Mouse (Mus musculus): ENCODE measurements around the gene Arhgap24. TPM values are rescaled to one million over a fixed set of nuclear protein-coding genes. Genes with fewer than 3 reads are reported as not detected.

Gene Arhgap24
- polyA plus RNA-seq, 1 experiment from 2014 or later = 3.6 TPM

- no peak overlapping the region for H3K9ac ChIP-seq (ENCODE audit: low read depth, low read length)
- no peak overlapping the region for H3K4me2 ChIP-seq (ENCODE audit: low read depth, low read length)
- H3K4me3 ChIP-seq (ENCODE audit: low read depth, low read length) = no peak overlapping the region
- 65% methylated on average over 2 of the region's 2 CpGs for WGBS (ENCODE audit: insufficient replicate concordance)
- no peak overlapping the region for H3K27ac ChIP-seq (ENCODE audit: low read length)
- H3K9me3 ChIP-seq (replicated peaks; ENCODE audit: control insufficient read depth, low read length) = no peaks in the 10 kb centered on the region
- H3K27me3 ChIP-seq (ENCODE audit: control insufficient read depth, insufficient read depth, low read depth, low read length) = no peaks in the 10 kb centered on the region
- no peaks in the 10 kb centered on the region for H3K36me3 ChIP-seq (ENCODE audit: control insufficient read depth, insufficient read depth)
- H3K4me1 ChIP-seq (ENCODE audit: control insufficient read depth, low read depth, low read length) = no peaks in the 10 kb centered on the region
- ATAC-seq (ENCODE audit: low read depth) = no peak
Measured at GRCm38 (mm10) chr5:102455247-102455646, 25.9 kb upstream of the Arhgap24 start.

GRCm38 (mm10) chr5:102460452-102461197, 20.6 kb upstream of the Arhgap24 start:
- no peaks in the 10 kb centered on the region for H3K36me3 ChIP-seq (ENCODE audit: control insufficient read depth, insufficient read depth)
- no peak for ATAC-seq (ENCODE audit: low read depth)
- no peaks in the 10 kb centered on the region; the same call in 1 of the 2 replicates for H3K4me1 ChIP-seq (ENCODE audit: control insufficient read depth, low read depth, low read length)
- no peak overlapping the region for H3K27ac ChIP-seq (ENCODE audit: low read length)
- no peak overlapping the region for H3K9ac ChIP-seq (ENCODE audit: low read depth, low read length)
- 71% methylated on average over 12 of the region's 12 CpGs for WGBS (ENCODE audit: insufficient replicate concordance)
- H3K27me3 ChIP-seq (ENCODE audit: control insufficient read depth, insufficient read depth, low read depth, low read length) = no peaks in the 10 kb centered on the region
- H3K4me2 ChIP-seq (ENCODE audit: low read depth, low read length) = no peak overlapping the region
- H3K4me3 ChIP-seq (ENCODE audit: low read depth, low read length) = no peak overlapping the region
- H3K9me3 ChIP-seq (replicated peaks; ENCODE audit: control insufficient read depth, low read length) = no peaks in the 10 kb centered on the region

GRCm38 (mm10) chr5:102462948-102463347, 18.2 kb upstream of the Arhgap24 start:
- 46% methylated on average over 3 of the region's 3 CpGs for WGBS (ENCODE audit: insufficient replicate concordance)
- Histone ChIP-seq H3K4me2 (ENCODE audit: low read depth, low read length) (no peak overlapping the region), H3K9ac (ENCODE audit: low read depth, low read length) (no peak overlapping the region), H3K4me1 (ENCODE audit: control insufficient read depth, low read depth, low read length) (no peaks in the 10 kb centered on the region; the same call in 1 of the 2 replicates), H3K27me3 (ENCODE audit: control insufficient read depth, insufficient read depth, low read depth, low read length) (no peaks in the 10 kb centered on the region), H3K36me3 (ENCODE audit: control insufficient read depth, insufficient read depth) (no peaks in the 10 kb centered on the region), H3K9me3 (replicated peaks; ENCODE audit: control insufficient read depth, low read length) (no peaks in the 10 kb centered on the region), H3K4me3 (ENCODE audit: low read depth, low read length) (no peak overlapping the region), H3K27ac (ENCODE audit: low read length) (no peak overlapping the region)
- ATAC-seq (ENCODE audit: low read depth) = no peak

GRCm38 (mm10) chr5:102465372-102465771, 15.8 kb upstream of the Arhgap24 start:
- H3K4me3 ChIP-seq (ENCODE audit: low read depth, low read length) = no peak overlapping the region
- no peaks in the 10 kb centered on the region for H3K27me3 ChIP-seq (ENCODE audit: control insufficient read depth, insufficient read depth, low read depth, low read length)
- H3K9me3 ChIP-seq (replicated peaks; ENCODE audit: control insufficient read depth, low read length) = no peaks in the 10 kb centered on the region
- no peak overlapping the region for H3K9ac ChIP-seq (ENCODE audit: low read depth, low read length)
- H3K4me1 ChIP-seq (ENCODE audit: control insufficient read depth, low read depth, low read length) = no peaks in the 10 kb centered on the region; the same call in 1 of the 2 replicates
- H3K4me2 ChIP-seq (ENCODE audit: low read depth, low read length) = no peak overlapping the region
- ATAC-seq (ENCODE audit: low read depth) = no peak
- WGBS (ENCODE audit: insufficient replicate concordance) = 35% methylated on average over 2 of the region's 2 CpGs
- no peaks in the 10 kb centered on the region for H3K36me3 ChIP-seq (ENCODE audit: control insufficient read depth, insufficient read depth)
- no peak overlapping the region for H3K27ac ChIP-seq (ENCODE audit: low read length)

GRCm38 (mm10) chr5:102468292-102468691, 12.9 kb upstream of the Arhgap24 start:
- Histone ChIP-seq H3K4me1 (ENCODE audit: control insufficient read depth, low read depth, low read length) (no peaks in the 10 kb centered on the region; the same call in 1 of the 2 replicates), H3K36me3 (ENCODE audit: control insufficient read depth, insufficient read depth) (no peaks in the 10 kb centered on the region), H3K4me3 (ENCODE audit: low read depth, low read length) (no peak overlapping the region), H3K9me3 (replicated peaks; ENCODE audit: control insufficient read depth, low read length) (no peaks in the 10 kb centered on the region), H3K27ac (ENCODE audit: low read length) (no peak overlapping the region), H3K4me2 (ENCODE audit: low read depth, low read length) (no peak overlapping the region), H3K9ac (ENCODE audit: low read depth, low read length) (no peak overlapping the region), H3K27me3 (ENCODE audit: control insufficient read depth, insufficient read depth, low read depth, low read length) (no peaks in the 10 kb centered on the region)
- 71% methylated on average over 3 of the region's 3 CpGs for WGBS (ENCODE audit: insufficient replicate concordance)
- ATAC-seq (ENCODE audit: low read depth) = no peak

- H3K27ac ChIP-seq (ENCODE audit: low read length) = no peak overlapping the region
- 67% methylated on average over 2 of the region's 2 CpGs for WGBS (ENCODE audit: insufficient replicate concordance)
- ATAC-seq (ENCODE audit: low read depth) = no peak
Measured at GRCm38 (mm10) chr5:102470284-102470683, 10.9 kb upstream of the Arhgap24 start.

GRCm38 (mm10) chr5:102478076-102478475, 3.1 kb upstream of the Arhgap24 start:
- Histone ChIP-seq H3K27ac (ENCODE audit: low read length) (no peak overlapping the region), H3K4me2 (ENCODE audit: low read depth, low read length) (no peak overlapping the region), H3K4me3 (ENCODE audit: low read depth, low read length) (no peak overlapping the region), H3K27me3 (ENCODE audit: control insufficient read depth, insufficient read depth, low read depth, low read length) (no peaks in the 10 kb centered on the region), H3K36me3 (ENCODE audit: control insufficient read depth, insufficient read depth) (no peaks in the 10 kb centered on the region), H3K9me3 (replicated peaks; ENCODE audit: control insufficient read depth, low read length) (no peaks in the 10 kb centered on the region), H3K4me1 (ENCODE audit: control insufficient read depth, low read depth, low read length) (peaks cover 2% of the 10 kb centered on the region; the same call in 1 of the 2 replicates), H3K9ac (ENCODE audit: low read depth, low read length) (no peak overlapping the region)
- 4% methylated on average over 2 of the region's 2 CpGs for WGBS (ENCODE audit: insufficient replicate concordance)
- no peak for ATAC-seq (ENCODE audit: low read depth)

More at GRCm38 (mm10) chr5:102470284-102470683, 10.9 kb upstream of the Arhgap24 start:
- Histone ChIP-seq H3K4me1 (ENCODE audit: control insufficient read depth, low read depth, low read length) (no peaks in the 10 kb centered on the region; the same call in 1 of the 2 replicates), H3K4me2 (ENCODE audit: low read depth, low read length) (no peak overlapping the region), H3K4me3 (ENCODE audit: low read depth, low read length) (no peak overlapping the region), H3K9me3 (replicated peaks; ENCODE audit: control insufficient read depth, low read length) (no peaks in the 10 kb centered on the region), H3K27me3 (ENCODE audit: control insufficient read depth, insufficient read depth, low read depth, low read length) (no peaks in the 10 kb centered on the region), H3K9ac (ENCODE audit: low read depth, low read length) (no peak overlapping the region), H3K36me3 (ENCODE audit: control insufficient read depth, insufficient read depth) (no peaks in the 10 kb centered on the region)

GRCm38 (mm10) chr5:102483285-102483975, 2.2 kb downstream of the Arhgap24 start:
- WGBS (ENCODE audit: insufficient replicate concordance) = 41% methylated on average over 10 of the region's 10 CpGs
- H3K27me3 ChIP-seq (ENCODE audit: control insufficient read depth, insufficient read depth, low read depth, low read length) = no peaks in the 10 kb centered on the region
- H3K4me2 ChIP-seq (ENCODE audit: low read depth, low read length) = peak overlapping the region; percentile 41
- no peaks in the 10 kb centered on the region for H3K36me3 ChIP-seq (ENCODE audit: control insufficient read depth, insufficient read depth)
- ATAC-seq (ENCODE audit: low read depth) = peak; percentile 81
- no peak overlapping the region for H3K9ac ChIP-seq (ENCODE audit: low read depth, low read length)
- H3K9me3 ChIP-seq (replicated peaks; ENCODE audit: control insufficient read depth, low read length) = no peaks in the 10 kb centered on the region
- H3K4me3 ChIP-seq (ENCODE audit: low read depth, low read length) = 0 out of 2 replicates have a peak overlapping the region, but pooled peaks have one; percentile 3
- H3K4me1 ChIP-seq (ENCODE audit: control insufficient read depth, low read depth, low read length) = peaks cover 3% of the 10 kb centered on the region; the same call in 1 of the 2 replicates
- H3K27ac ChIP-seq (ENCODE audit: low read length) = peak overlapping the region; percentile 39; the same call in 1 of the 2 replicates

GRCm38 (mm10) chr5:102491554-102491953, 10.4 kb downstream of the Arhgap24 start:
- Histone ChIP-seq H3K4me1 (ENCODE audit: control insufficient read depth, low read depth, low read length) (no peaks in the 10 kb centered on the region), H3K9ac (ENCODE audit: low read depth, low read length) (no peak overlapping the region), H3K27me3 (ENCODE audit: control insufficient read depth, insufficient read depth, low read depth, low read length) (no peaks in the 10 kb centered on the region), H3K4me2 (ENCODE audit: low read depth, low read length) (no peak overlapping the region), H3K4me3 (ENCODE audit: low read depth, low read length) (no peak overlapping the region), H3K27ac (ENCODE audit: low read length) (no peak overlapping the region), H3K36me3 (ENCODE audit: control insufficient read depth, insufficient read depth) (no peaks in the 10 kb centered on the region), H3K9me3 (replicated peaks; ENCODE audit: control insufficient read depth, low read length) (no peaks in the 10 kb centered on the region)
- no peak for ATAC-seq (ENCODE audit: low read depth)
- 16% methylated on average over 5 of the region's 5 CpGs for WGBS (ENCODE audit: insufficient replicate concordance)
